Mouse (Mus musculus) liver, adult 2 months (tissue): ENCODE results near the gene Gm49486. TPM values are rescaled to one million over a fixed set of nuclear protein-coding genes. Genes with fewer than 3 reads are reported as not detected.
A peak's percentile ranks its signal among the peaks of the same experiment; 100 is the strongest.

Experiments used
- DNase-seq: peaks from one replicate; pipeline ENCODE4 v3.0.0-alpha.2; 2011; ENCODE audit warnings: low read depth, low spot score; ENCODE audit errors: extremely low read depth
- H3K27ac ChIP-seq: fragments of 200-500 bp; replicated peaks from 2 replicates; pipeline ENCODE4 v1.5.1; 2012; ENCODE audit warnings: low read depth, mild to moderate bottlenecking, control low read depth, inconsistent platforms, low read length; ENCODE audit not compliant: insufficient read depth
- H3K27me3 ChIP-seq: fragments of 200-500 bp; 2 replicates; pipeline ENCODE4 v1.6.1; 2012; ENCODE audit warnings: mild to moderate bottlenecking, moderate library complexity, low read length, inconsistent platforms; ENCODE audit not compliant: control insufficient read depth, insufficient read depth
- H3K36me3 ChIP-seq: fragments of 200-500 bp; 2 replicates; pipeline ENCODE4 v1.6.1; 2012; ENCODE audit warnings: low read length, inconsistent platforms; ENCODE audit not compliant: control insufficient read depth, insufficient read depth
- H3K4me1 ChIP-seq: fragments of 200-500 bp; 2 replicates; pipeline ENCODE4 v1.6.1; 2011; ENCODE audit warnings: low read length; ENCODE audit not compliant: control insufficient read depth, insufficient read depth
- H3K4me3 ChIP-seq: fragments of 200-500 bp; 2 replicates; pipeline ENCODE4 v1.5.1; 2011; ENCODE audit warnings: low read depth, mild to moderate bottlenecking, control low read depth, low read length, moderate library complexity; ENCODE audit not compliant: insufficient read depth
- H3K79me2 ChIP-seq: fragments of 200-500 bp; 2 replicates; pipeline ENCODE4 v1.6.1; 2012; ENCODE audit warnings: inconsistent platforms, mild to moderate bottlenecking, low read length, moderate library complexity; ENCODE audit not compliant: control insufficient read depth, insufficient read depth
- H3K9ac ChIP-seq: fragments of 200-500 bp; 2 replicates; pipeline ENCODE4 v1.6.1; 2012; ENCODE audit warnings: low read depth, mild to moderate bottlenecking, control low read depth, inconsistent platforms, low read length
- CTCF ChIP-seq: fragments of 200-500 bp; IDR thresholded peaks from 2 replicates; pipeline ENCODE4 v1.5.1; 2011; ENCODE audit warnings: low read depth, low read length, control low read depth
- POLR2A ChIP-seq: fragments of 200-500 bp; IDR thresholded peaks from 2 replicates; pipeline ENCODE4 v1.6.1; 2011; ENCODE audit warnings: low read length, control low read depth; ENCODE audit not compliant: insufficient read depth; ENCODE audit errors: extremely low read depth
- WGBS: fragments of 180-500 bp; shearing (Covaris S2); methylation state at CpG from one replicate; pipeline ENCODE4 v1.1.7; 2018; 5-methylcytosine and 5-hydroxymethylcytosine counted together
- polyA plus RNA-seq: library from polyadenylated mRNA; depleted of rRNA; stranded (reverse); fragments of >200 nt; gene quantifications from 2 replicates; pipeline ENCODE4 v1.2.3, GENCODE M21; 2012
- total RNA-seq: library from RNA; depleted of rRNA; stranded (reverse); fragments of >200 nt; gene quantifications from 2 replicates; pipeline ENCODE4 v1.2.3, GENCODE M21; 2014

Gm49486 gene
- total and polyA plus RNA-seq, 2 experiments, result not detected

- 50% methylated on average over 6 of the region's 6 CpGs for WGBS
- H3K4me3 ChIP-seq, result no peak overlapping the region
- no peaks in the 10 kb centered on the region for H3K36me3 ChIP-seq
- no peaks in the 10 kb centered on the region for H3K4me1 ChIP-seq
- TF ChIP-seq POLR2A (no peak), CTCF (peak; percentile 81)
- no peaks in the 10 kb centered on the region for H3K79me2 ChIP-seq
- H3K27ac ChIP-seq, result no peak overlapping the region
- H3K27me3 ChIP-seq, result no peaks in the 10 kb centered on the region
- no peak overlapping the region for H3K9ac ChIP-seq
- DNase-seq, result no peak
Observed at GRCm38 (mm10) chr15:79280209-79280608, 51.0 kb downstream of the Gm49486 start.

GRCm38 (mm10) chr15:79280850-79281249, 51.7 kb downstream of the Gm49486 start:
- no peaks in the 10 kb centered on the region for H3K36me3 ChIP-seq
- no peak for DNase-seq
- WGBS, result 78% methylated on average over 5 of the region's 5 CpGs
- no peaks in the 10 kb centered on the region for H3K4me1 ChIP-seq
- no peak overlapping the region for H3K9ac ChIP-seq
- TF ChIP-seq POLR2A (no peak), CTCF (0 out of 2 replicates have a peak, but pooled peaks have one; percentile 12)
- no peaks in the 10 kb centered on the region for H3K79me2 ChIP-seq
- H3K4me3 ChIP-seq, result no peak overlapping the region
- H3K27ac ChIP-seq, result no peak overlapping the region
- H3K27me3 ChIP-seq, result no peaks in the 10 kb centered on the region

- no peaks in the 10 kb centered on the region for H3K36me3 ChIP-seq
- no peak overlapping the region for H3K27ac ChIP-seq
- no peak overlapping the region for H3K9ac ChIP-seq
- TF ChIP-seq POLR2A (no peak), CTCF (no peak)
- DNase-seq, result no peak
- no peaks in the 10 kb centered on the region for H3K27me3 ChIP-seq
- no peaks in the 10 kb centered on the region for H3K79me2 ChIP-seq
- H3K4me3 ChIP-seq, result no peak overlapping the region
- H3K4me1 ChIP-seq, result no peaks in the 10 kb centered on the region
- 87% methylated on average over 1 of the region's 1 CpGs for WGBS
Observed at GRCm38 (mm10) chr15:79281389-79281788, 52.2 kb downstream of the Gm49486 start.

GRCm38 (mm10) chr15:79282434-79282833, 53.2 kb downstream of the Gm49486 start:
- Histone ChIP-seq H3K9ac (no peak overlapping the region), H3K36me3 (no peaks in the 10 kb centered on the region; the same call in 1 of the 2 replicates), H3K27me3 (no peaks in the 10 kb centered on the region), H3K27ac (no peak overlapping the region), H3K79me2 (no peaks in the 10 kb centered on the region), H3K4me1 (no peaks in the 10 kb centered on the region), H3K4me3 (no peak overlapping the region)
- no peak for TF ChIP-seq POLR2A
- TF ChIP-seq CTCF, result no peak
- WGBS, result 80% methylated on average over 5 of the region's 5 CpGs
- DNase-seq, result no peak

- no peak overlapping the region for H3K9ac ChIP-seq
- H3K4me3 ChIP-seq, result no peak overlapping the region
- no peaks in the 10 kb centered on the region for H3K4me1 ChIP-seq
- no peak overlapping the region for H3K27ac ChIP-seq
- no peaks in the 10 kb centered on the region for H3K79me2 ChIP-seq
- WGBS, result 74% methylated on average over 4 of the region's 4 CpGs
- peak; percentile 12 for DNase-seq
- H3K27me3 ChIP-seq, result no peaks in the 10 kb centered on the region
- TF ChIP-seq CTCF, result no peak
- TF ChIP-seq POLR2A, result no peak
- no peaks in the 10 kb centered on the region; the same call in 1 of the 2 replicates for H3K36me3 ChIP-seq
Observed at GRCm38 (mm10) chr15:79283371-79283770, 54.2 kb downstream of the Gm49486 start.

GRCm38 (mm10) chr15:79285399-79285798, 56.2 kb downstream of the Gm49486 start, which contains the start of gene Baiap2l2:
Baiap2l2 (minus strand) TSS chr15:79285537.
- no peaks in the 10 kb centered on the region for H3K27me3 ChIP-seq
- TF ChIP-seq CTCF, result no peak
- H3K9ac ChIP-seq, result no peak within 1 kb of the TSS
- peak; percentile 8 for DNase-seq
- no peaks in the 10 kb centered on the region for H3K79me2 ChIP-seq
- WGBS, result 54% methylated on average over 10 of the region's 10 CpGs
- H3K27ac ChIP-seq, result no peak within 1 kb of the TSS
- H3K4me1 ChIP-seq, result no peaks in the 10 kb centered on the region
- no peaks in the 10 kb centered on the region; the same call in 1 of the 2 replicates for H3K36me3 ChIP-seq
- no peak within 1 kb of the TSS for H3K4me3 ChIP-seq
